Mouse (Mus musculus) liver, postnatal 0 days (tissue): ENCODE measurements at regions not wholly inside any gene's neighbourhood (a gene's known extent, or its start where the extent isn't known, plus 50 kb on each side); places are given as distances from the start of the nearest gene placed in this dataset.
A peak's percentile ranks its signal among the peaks of the same experiment; 100 is the strongest.

ENCODE experiments used
- ATAC-seq: fragments of 200-750 bp; cut with Nextera tagmentation; 2 replicates; pipeline ENCODE4 v1.8.0; 2017; ENCODE audit warnings: mild to moderate bottlenecking, moderate library complexity
- DNase-seq: peaks from one replicate; pipeline ENCODE4 v3.0.0-alpha.2; 2016
- H3K27ac ChIP-seq: fragments of 300-500 bp; sonication (generic); 2 replicates; pipeline ENCODE4 v1.5.1; 2014; ENCODE audit warnings: antibody characterized with exemption, moderate library complexity, mild to moderate bottlenecking, low read depth
- H3K27me3 ChIP-seq: fragments of 300-500 bp; sonication (generic); 2 replicates; pipeline ENCODE4 v1.6.1; 2014; ENCODE audit warnings: low read length, control low read depth, mixed read lengths; ENCODE audit not compliant: insufficient read depth
- H3K36me3 ChIP-seq: fragments of 300-500 bp; sonication (generic); replicated peaks from 2 replicates; pipeline ENCODE4 v1.6.1; 2014; ENCODE audit warnings: mild to moderate bottlenecking, control low read depth, low read length, moderate library complexity, mixed read lengths; ENCODE audit not compliant: insufficient read depth
- H3K4me1 ChIP-seq: fragments of 300-500 bp; sonication (generic); 2 replicates; pipeline ENCODE4 v1.6.1; 2014; ENCODE audit warnings: antibody characterized with exemption, mild to moderate bottlenecking, control low read depth; ENCODE audit not compliant: insufficient read depth
- H3K4me2 ChIP-seq: fragments of 300-500 bp; sonication (generic); 2 replicates; pipeline ENCODE4 v1.6.1; 2014; ENCODE audit warnings: low read depth, mild to moderate bottlenecking, low read length, moderate library complexity, mixed read lengths
- H3K4me3 ChIP-seq: fragments of 300-500 bp; sonication (generic); 2 replicates; pipeline ENCODE4 v1.5.1; 2014; ENCODE audit warnings: low read depth, low read length
- H3K9ac ChIP-seq: fragments of 300-500 bp; sonication (generic); replicated peaks from 2 replicates; pipeline ENCODE4 v1.6.1; 2014; ENCODE audit warnings: mild to moderate bottlenecking, moderate library complexity
- H3K9me3 ChIP-seq: fragments of 300-500 bp; sonication (generic); 2 replicates; pipeline ENCODE4 v1.6.1; 2016; ENCODE audit warnings: mild to moderate bottlenecking, control low read depth, low read length, mixed read lengths
- CTCF ChIP-seq: sonication (generic); IDR thresholded peaks from 2 replicates; pipeline ENCODE4 v1.5.1; 2016; ENCODE audit warnings: antibody characterized with exemption, low read depth
- EP300 ChIP-seq: IDR thresholded peaks from 2 replicates; pipeline ENCODE4 v1.6.1; 2016; ENCODE audit warnings: antibody characterized with exemption, low read depth, mild to moderate bottlenecking
- WGBS: fragments of 180-500 bp; shearing (Covaris S2); extraction: QIAGEN DNeasy Blood & Tissue Kit; methylation state at CpG from one replicate; pipeline ENCODE4 v1.1.7; 2014; ENCODE audit not compliant: insufficient replicate concordance; 5-methylcytosine and 5-hydroxymethylcytosine counted together

DNA sequence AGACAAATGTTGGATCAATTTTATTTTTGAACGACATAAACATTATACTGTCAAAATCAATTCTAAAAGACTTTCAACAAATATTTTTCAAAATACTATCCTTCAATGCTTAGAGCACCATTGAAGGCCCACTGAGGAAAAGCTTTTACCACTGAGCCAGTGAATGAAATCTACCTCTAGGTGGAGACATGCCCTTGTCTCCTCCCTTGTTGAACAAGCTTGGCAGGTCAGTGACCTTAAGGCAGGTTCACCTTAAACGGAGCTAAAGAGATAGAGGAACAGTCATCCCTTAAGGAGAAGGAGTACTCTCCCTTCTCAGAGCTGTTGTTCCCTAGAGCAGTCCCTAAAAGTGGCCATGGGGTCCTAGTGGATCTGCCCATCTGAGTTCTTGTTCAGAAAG lies 136.2 kb upstream of the G2e3 start:
- Histone ChIP-seq H3K4me2 (no peak overlapping the region), H3K4me1 (no peaks in the 10 kb centered on the region), H3K4me3 (no peak overlapping the region), H3K9me3 (no peaks in the 10 kb centered on the region), H3K36me3 (no peaks in the 10 kb centered on the region), H3K27ac (no peak overlapping the region), H3K9ac (no peak overlapping the region), H3K27me3 (no peaks in the 10 kb centered on the region)
- WGBS, result 26% methylated on average over 2 of the region's 2 CpGs
- TF ChIP-seq CTCF, result no peak
- TF ChIP-seq EP300, result no peak
- no peak for ATAC-seq
- DNase-seq, result no peak

GRCm38 (mm10) chr12:51196289-51196688 lies 151.6 kb upstream of the G2e3 start:
- Histone ChIP-seq H3K4me2 (no peak overlapping the region), H3K27me3 (no peaks in the 10 kb centered on the region), H3K4me1 (no peaks in the 10 kb centered on the region), H3K4me3 (no peak overlapping the region), H3K9ac (no peak overlapping the region), H3K36me3 (no peaks in the 10 kb centered on the region), H3K9me3 (no peaks in the 10 kb centered on the region), H3K27ac (no peak overlapping the region)
- no peak for DNase-seq
- 57% methylated on average over 5 of the region's 5 CpGs for WGBS
- ATAC-seq, result no peak
- no peak for TF ChIP-seq EP300
- TF ChIP-seq CTCF, result no peak

DNA sequence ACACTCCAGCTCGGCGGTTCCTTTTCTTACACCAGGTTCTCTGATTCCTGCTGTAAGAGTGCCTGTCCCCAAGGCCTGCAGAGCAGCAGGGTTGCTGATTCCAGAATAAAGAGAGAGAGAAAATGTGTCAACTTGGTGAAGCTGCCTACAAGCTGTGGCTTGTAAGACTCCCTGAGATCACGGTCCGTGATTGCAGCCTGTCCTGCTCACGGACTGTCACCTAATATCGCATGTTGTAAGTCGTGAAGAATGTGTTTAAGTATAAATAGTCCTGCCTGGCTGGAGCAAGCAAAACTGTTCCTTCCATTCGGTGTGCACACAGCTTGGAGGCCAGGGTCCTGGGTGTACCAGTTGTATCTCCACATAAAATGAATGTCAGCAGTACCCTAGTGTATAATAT lies 152.7 kb upstream of the G2e3 start:
- Histone ChIP-seq H3K36me3 (no peaks in the 10 kb centered on the region), H3K9me3 (no peaks in the 10 kb centered on the region), H3K27me3 (no peaks in the 10 kb centered on the region), H3K4me3 (no peak overlapping the region), H3K27ac (no peak overlapping the region), H3K9ac (no peak overlapping the region), H3K4me2 (no peak overlapping the region), H3K4me1 (no peaks in the 10 kb centered on the region)
- no peak for DNase-seq
- TF ChIP-seq EP300 (no peak), CTCF (no peak)
- ATAC-seq, result no peak
- WGBS, result 83% methylated on average over 8 of the region's 8 CpGs

- Histone ChIP-seq H3K36me3 (no peaks in the 10 kb centered on the region), H3K4me3 (no peak overlapping the region), H3K9ac (no peak overlapping the region), H3K9me3 (no peaks in the 10 kb centered on the region), H3K27me3 (no peaks in the 10 kb centered on the region), H3K27ac (no peak overlapping the region), H3K4me1 (no peaks in the 10 kb centered on the region), H3K4me2 (no peak overlapping the region)
- DNase-seq (no peak), ATAC-seq (no peak)
- TF ChIP-seq CTCF (no peak), EP300 (no peak)
- 34% methylated on average over 1 of the region's 1 CpGs for WGBS
Measured at GRCm38 (mm10) chr12:51190754-51191153, 157.1 kb upstream of the G2e3 start.

DNA sequence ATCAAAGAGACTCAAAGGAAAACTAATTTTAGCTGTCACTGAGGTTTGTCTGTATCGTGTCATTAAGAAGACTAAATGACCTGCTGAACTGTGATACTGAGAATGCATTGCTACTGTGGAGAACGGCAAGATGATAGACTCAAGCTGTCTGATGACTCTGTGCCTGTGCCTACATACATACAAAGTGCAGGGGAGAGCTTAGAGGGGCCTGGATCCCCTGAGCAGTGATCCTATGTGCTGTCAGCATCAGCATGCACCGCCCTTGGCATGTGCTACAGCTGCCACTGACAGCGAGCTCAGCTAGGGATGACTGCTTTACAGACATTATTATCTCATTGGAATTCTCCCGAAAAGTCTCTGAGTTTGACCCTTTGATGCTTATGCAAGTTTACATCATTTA lies 157.7 kb upstream of the G2e3 start:
- Histone ChIP-seq H3K4me3 (no peak overlapping the region), H3K36me3 (no peaks in the 10 kb centered on the region), H3K9ac (no peak overlapping the region), H3K9me3 (no peaks in the 10 kb centered on the region), H3K4me1 (no peaks in the 10 kb centered on the region), H3K27ac (no peak overlapping the region), H3K27me3 (no peaks in the 10 kb centered on the region), H3K4me2 (no peak overlapping the region)
- WGBS, result 72% methylated on average over 5 of the region's 5 CpGs
- ATAC-seq (no peak), DNase-seq (no peak)
- TF ChIP-seq EP300 (no peak), CTCF (no peak)

DNA sequence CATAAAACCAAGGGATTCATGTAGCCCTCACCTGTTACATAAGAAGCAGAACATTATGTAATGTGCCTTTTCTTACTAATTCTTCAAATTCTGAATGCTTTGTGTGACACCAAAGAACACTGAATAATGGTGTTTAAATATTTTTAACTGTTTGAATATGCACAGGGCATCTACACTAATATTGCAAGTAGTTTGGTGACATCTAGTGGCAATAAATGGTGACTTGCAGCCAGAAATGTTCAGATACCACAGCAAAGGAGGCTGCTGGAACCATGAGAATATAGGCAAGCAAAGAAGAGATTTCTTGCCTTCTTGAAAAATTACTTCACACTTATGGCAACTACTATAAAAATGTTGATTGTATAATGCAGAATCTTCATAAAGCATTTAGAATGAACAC lies 159.6 kb upstream of the G2e3 start:
- DNase-seq, result no peak
- ATAC-seq, result no peak
- H3K9ac ChIP-seq, result no peak overlapping the region
- H3K27me3 ChIP-seq, result no peaks in the 10 kb centered on the region
- H3K4me1 ChIP-seq, result no peaks in the 10 kb centered on the region
- H3K4me2 ChIP-seq, result no peak overlapping the region
- H3K27ac ChIP-seq, result no peak overlapping the region
- H3K9me3 ChIP-seq, result no peaks in the 10 kb centered on the region
- peak; percentile 54 for TF ChIP-seq CTCF
- TF ChIP-seq EP300, result no peak
- no peak overlapping the region for H3K4me3 ChIP-seq
- H3K36me3 ChIP-seq, result no peaks in the 10 kb centered on the region

DNA sequence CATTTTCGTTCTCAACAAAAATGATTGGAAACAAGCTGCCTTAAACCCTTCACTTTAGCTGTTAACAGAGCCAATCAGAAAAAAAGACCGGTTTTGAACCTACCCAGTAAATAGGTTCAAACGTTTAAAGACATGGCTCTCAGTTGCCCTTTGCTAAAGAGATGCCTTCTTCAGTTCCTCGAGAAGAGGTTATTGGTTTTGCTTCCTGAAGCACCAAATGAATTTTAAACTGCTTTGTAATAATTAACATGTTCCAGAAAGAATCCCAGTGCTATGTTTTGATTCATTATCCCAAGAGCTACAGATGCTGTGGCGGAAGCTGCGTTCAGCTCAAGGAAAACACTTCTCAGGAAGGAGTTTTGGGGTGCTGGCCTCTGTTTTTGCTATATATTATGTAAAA lies 160.1 kb upstream of the G2e3 start:
- no peaks in the 10 kb centered on the region for H3K27me3 ChIP-seq
- no peak overlapping the region for H3K4me3 ChIP-seq
- ATAC-seq (no peak), DNase-seq (no peak)
- H3K4me1 ChIP-seq, result no peaks in the 10 kb centered on the region
- no peak overlapping the region for H3K27ac ChIP-seq
- 71% methylated on average over 6 of the region's 6 CpGs for WGBS
- no peaks in the 10 kb centered on the region for H3K36me3 ChIP-seq
- TF ChIP-seq CTCF, result no peak
- no peak for TF ChIP-seq EP300
- H3K9me3 ChIP-seq, result no peaks in the 10 kb centered on the region
- H3K9ac ChIP-seq, result no peak overlapping the region
- H3K4me2 ChIP-seq, result no peak overlapping the region
